Mouse (Mus musculus) MEL (cell line): Measurements from ENCODE around the gene Neu2.

Experiments
- CHD2 ChIP-seq: IDR thresholded peaks from 2 replicates; pipeline ENCODE4 v1.6.1; 2011; ENCODE audit warnings: low read length, improper control_type of control experiment
- CTCF ChIP-seq, 3 experiments: IDR thresholded peaks in 2 of 3; conservative IDR thresholded peaks in 1 of 3; 2 replicates each; pipeline ENCODE4 v1.5.1; 2011 to 2012; ENCODE audit warnings: low read length in 3 of 3, low read depth in 2 of 3, mild to moderate bottlenecking in 2 of 3, improper control_type of control experiment in 1 of 3, inconsistent platforms in 1 of 3, mixed read lengths in 1 of 3, moderate library complexity in 1 of 3; ENCODE audit not compliant: control insufficient read depth in 1 of 3, insufficient read depth in 1 of 3, poor library complexity in 1 of 3, severe bottlenecking in 1 of 3
- ETS1 ChIP-seq: IDR thresholded peaks from 2 replicates; pipeline ENCODE4 v1.6.1; 2012; ENCODE audit warnings: low read depth, mild to moderate bottlenecking, inconsistent platforms, low read length, improper control_type of control experiment, moderate library complexity
- HCFC1 ChIP-seq: IDR thresholded peaks from 2 replicates; pipeline ENCODE4 v1.6.1; 2012; ENCODE audit warnings: low read depth, mild to moderate bottlenecking, inconsistent platforms, low read length, improper control_type of control experiment, moderate library complexity
- MAFK ChIP-seq: IDR thresholded peaks from 2 replicates; pipeline ENCODE4 v1.6.1; 2011; ENCODE audit warnings: low read depth, mild to moderate bottlenecking, low read length, improper control_type of control experiment, borderline replicate concordance
- MAX ChIP-seq: IDR thresholded peaks from 2 replicates; pipeline ENCODE4 v1.6.1; 2011; ENCODE audit warnings: low read length, improper control_type of control experiment
- NELFE ChIP-seq: IDR thresholded peaks from 2 replicates; pipeline ENCODE4 v1.6.1; 2011; ENCODE audit warnings: low read depth, low read length, improper control_type of control experiment
- POLR2A ChIP-seq, 2 experiments: IDR thresholded peaks; 2 replicates each; pipeline ENCODE4 v1.6.1; 2011 to 2012; ENCODE audit warnings: low read length in 2 of 2, mild to moderate bottlenecking in 2 of 2, control low read depth in 1 of 2, improper control_type of control experiment in 1 of 2, low read depth in 1 of 2, moderate library complexity in 1 of 2; ENCODE audit not compliant: control insufficient read depth in 1 of 2, insufficient read depth in 1 of 2, poor library complexity in 1 of 2

DNA sequence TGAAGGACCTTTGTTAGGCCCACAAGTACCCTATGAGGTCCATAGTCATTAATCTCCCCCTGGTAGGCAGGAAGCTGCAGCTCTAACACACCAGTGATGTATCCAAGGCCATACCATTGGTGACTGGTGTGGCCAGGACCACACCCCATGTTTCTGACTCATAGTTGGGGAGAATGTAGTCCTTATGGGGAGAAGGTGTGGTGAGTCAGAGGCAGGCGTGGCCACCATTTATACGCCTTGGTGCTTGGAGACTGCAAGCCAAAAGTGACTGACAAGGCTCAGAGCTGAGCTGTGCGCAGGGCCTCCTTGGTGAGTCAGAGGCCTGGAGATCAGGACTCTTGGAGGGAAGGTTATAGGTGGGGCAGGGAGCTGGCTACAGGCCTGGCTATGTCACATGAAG lies 41.3 kb downstream of the Neu2 start:
- TF ChIP-seq MAX = no peak
- no peak for TF ChIP-seq HCFC1
- TF ChIP-seq MAFK = no peak
- no peak for TF ChIP-seq CTCF (IDR thresholded peaks at IDR 0.05 in 2 of 3, conservative IDR thresholded peaks at IDR 0.05 in 1 of 3; ENCODE audit: control insufficient read depth in 1 of 3, insufficient read depth in 1 of 3, low read depth in 2 of 3, low read length in 3 of 3, poor library complexity in 1 of 3, severe bottlenecking in 1 of 3)
- no peak for TF ChIP-seq NELFE
- TF ChIP-seq ETS1 = no peak
- TF ChIP-seq POLR2A (IDR thresholded peaks at IDR 0.05; ENCODE audit: control insufficient read depth in 1 of 2, insufficient read depth in 1 of 2, low read depth in 1 of 2, low read length in 2 of 2, poor library complexity in 1 of 2) = no peak
- no peak for TF ChIP-seq CHD2
